Mouse (Mus musculus) erythroblast, embryonic 14.5 days (primary cell): ENCODE measurements around the gene Sec61b. TPM values are rescaled to one million over a fixed set of nuclear protein-coding genes. Genes with fewer than 3 reads are reported as not detected.

Experiments
- H3K27me3 ChIP-seq: 2 replicates; pipeline ENCODE4 v1.6.1; 2012; ENCODE audit warnings: inconsistent platforms; ENCODE audit not compliant: control insufficient read depth
- H3K36me3 ChIP-seq: 2 replicates; pipeline ENCODE4 v1.6.1; 2012; ENCODE audit warnings: mild to moderate bottlenecking, inconsistent platforms; ENCODE audit not compliant: control insufficient read depth
- H3K4me1 ChIP-seq: 2 replicates; pipeline ENCODE4 v1.6.1; 2012; ENCODE audit warnings: inconsistent platforms; ENCODE audit not compliant: control insufficient read depth
- H3K4me3 ChIP-seq: replicated peaks from 2 replicates; pipeline ENCODE3; 2012; ENCODE audit warnings: moderate library complexity, mild to moderate bottlenecking, inconsistent platforms
- H3K9me3 ChIP-seq: 2 replicates; pipeline ENCODE4 v1.6.1; 2012; ENCODE audit warnings: low read length, inconsistent platforms, mixed read lengths; ENCODE audit not compliant: control insufficient read depth
- GATA1 ChIP-seq: IDR thresholded peaks from 2 replicates; pipeline ENCODE4 v1.6.1; 2012; ENCODE audit warnings: low read length, inconsistent platforms, mixed read lengths
- TAL1 ChIP-seq: IDR thresholded peaks from 3 replicates; pipeline ENCODE4 v1.6.1; 2012; ENCODE audit warnings: low read length, inconsistent platforms, mixed read lengths
- polyA plus RNA-seq: library from polyadenylated mRNA; stranded (reverse); fragments of >175 nt; gene quantifications from 2 replicates; pipeline ENCODE4 v1.2.3, GENCODE M21; 2012

Gene Sec61b
- polyA plus RNA-seq, 1 experiment: 16.4 TPM

DNA sequence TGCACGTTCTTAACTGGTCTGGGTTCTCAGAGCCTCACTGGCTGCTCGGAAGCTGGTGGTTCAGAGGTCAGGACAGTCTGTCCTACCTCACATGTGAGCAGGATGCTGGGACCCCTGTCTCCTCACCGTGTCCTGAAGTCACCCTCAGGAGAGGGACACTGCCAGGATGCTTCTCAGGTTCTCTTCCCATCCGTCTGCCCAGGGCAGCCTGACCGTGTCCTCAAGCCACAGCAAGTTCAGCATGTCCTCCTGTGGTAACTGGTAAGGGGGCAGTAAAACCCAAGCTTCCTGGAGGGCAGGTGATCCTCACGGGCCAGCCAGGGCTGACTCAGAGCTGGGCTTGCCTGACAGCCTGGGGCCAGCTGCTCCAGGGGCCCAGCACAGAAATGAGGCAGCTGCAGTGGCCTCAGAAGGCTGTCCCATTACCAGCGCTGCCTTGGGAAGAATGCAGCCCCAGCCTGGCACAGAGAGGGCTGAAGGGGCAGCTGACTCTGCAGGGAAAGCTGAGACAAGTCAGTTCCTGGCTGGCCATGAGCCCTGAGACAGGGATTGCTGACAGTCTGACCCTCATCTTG is 23.4 kb downstream of the Sec61b start:
- Histone ChIP-seq H3K27me3 (no peaks in the 10 kb centered on the region), H3K36me3 (no peaks in the 10 kb centered on the region), H3K9me3 (no peaks in the 10 kb centered on the region), H3K4me1 (no peaks in the 10 kb centered on the region), H3K4me3 (no peak overlapping the region)
- no peak for TF ChIP-seq GATA1
- no peak for TF ChIP-seq TAL1

DNA sequence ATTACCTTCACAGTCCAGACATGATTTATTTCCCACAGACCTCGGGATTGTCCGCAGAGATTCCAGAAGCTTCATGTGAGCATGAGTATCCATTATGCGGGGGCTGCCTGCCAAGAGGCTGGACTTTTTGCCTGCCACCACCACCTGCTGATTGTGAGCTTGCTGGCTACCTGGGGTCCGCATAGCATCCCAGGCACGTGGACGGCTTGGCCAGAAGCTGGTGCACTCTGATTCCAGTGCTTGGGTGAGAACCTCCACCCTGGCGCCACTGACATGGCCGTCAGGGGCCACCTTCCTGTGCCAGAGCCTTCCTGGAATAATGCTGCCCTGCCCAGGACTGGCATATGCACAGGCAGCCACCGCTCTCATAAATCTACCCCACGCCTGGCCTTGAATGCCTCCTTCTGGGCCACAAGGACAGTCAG is 24.7 kb downstream of the Sec61b start:
- H3K27me3 ChIP-seq: no peaks in the 10 kb centered on the region
- TF ChIP-seq TAL1 (no peak), GATA1 (no peak)
- H3K4me1 ChIP-seq: no peaks in the 10 kb centered on the region
- no peak overlapping the region for H3K4me3 ChIP-seq
- no peaks in the 10 kb centered on the region for H3K36me3 ChIP-seq
- H3K9me3 ChIP-seq: no peaks in the 10 kb centered on the region

DNA sequence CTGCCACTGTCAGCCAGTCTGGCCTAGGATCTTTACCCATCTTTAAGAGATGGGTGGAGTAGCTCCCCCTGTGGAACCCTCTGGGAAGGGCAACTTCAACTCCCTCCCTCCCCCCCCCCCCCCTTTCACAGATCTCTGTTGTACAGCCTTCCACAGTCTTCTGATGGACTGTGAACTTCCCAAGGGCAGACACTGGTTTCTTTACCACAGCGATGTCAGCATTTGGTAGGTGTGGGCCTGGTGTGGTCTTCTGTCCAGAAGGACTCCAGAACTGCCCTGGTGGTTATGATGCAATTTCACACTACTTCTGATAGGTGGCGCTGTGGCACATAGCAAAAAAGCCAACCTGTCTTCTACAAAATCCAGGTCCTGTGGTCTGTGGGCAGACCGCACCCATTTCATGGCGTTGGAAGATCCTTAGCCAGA is 28.1 kb downstream of the Sec61b start:
- no peak overlapping the region for H3K4me3 ChIP-seq
- no peaks in the 10 kb centered on the region for H3K9me3 ChIP-seq
- H3K4me1 ChIP-seq: no peaks in the 10 kb centered on the region
- no peaks in the 10 kb centered on the region for H3K36me3 ChIP-seq
- H3K27me3 ChIP-seq: no peaks in the 10 kb centered on the region
- TF ChIP-seq GATA1 (no peak), TAL1 (no peak)

DNA sequence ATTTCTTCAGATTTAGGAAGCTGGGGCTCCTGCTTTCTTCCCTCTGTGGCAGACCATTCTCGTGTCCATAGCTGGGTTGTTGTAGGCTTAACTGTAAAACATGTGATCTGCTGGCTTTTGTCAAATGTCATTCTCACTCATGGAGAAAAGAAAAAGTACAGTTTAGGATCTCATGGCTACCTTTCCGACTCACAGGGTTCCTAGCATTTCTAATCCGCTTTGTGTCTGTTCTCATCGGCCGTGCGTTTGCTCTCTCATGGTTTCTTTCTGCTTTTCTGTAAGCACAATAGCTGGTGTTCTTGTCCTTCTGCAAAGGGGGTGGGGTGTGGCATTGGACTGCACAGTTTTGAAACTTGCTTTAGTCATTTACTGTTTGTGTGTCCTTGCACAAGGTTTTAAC is 28.6 kb downstream of the Sec61b start:
- no peak overlapping the region for H3K4me3 ChIP-seq
- no peaks in the 10 kb centered on the region for H3K9me3 ChIP-seq
- no peaks in the 10 kb centered on the region for H3K36me3 ChIP-seq
- no peaks in the 10 kb centered on the region for H3K27me3 ChIP-seq
- no peaks in the 10 kb centered on the region for H3K4me1 ChIP-seq
- TF ChIP-seq TAL1: no peak
- no peak for TF ChIP-seq GATA1

DNA sequence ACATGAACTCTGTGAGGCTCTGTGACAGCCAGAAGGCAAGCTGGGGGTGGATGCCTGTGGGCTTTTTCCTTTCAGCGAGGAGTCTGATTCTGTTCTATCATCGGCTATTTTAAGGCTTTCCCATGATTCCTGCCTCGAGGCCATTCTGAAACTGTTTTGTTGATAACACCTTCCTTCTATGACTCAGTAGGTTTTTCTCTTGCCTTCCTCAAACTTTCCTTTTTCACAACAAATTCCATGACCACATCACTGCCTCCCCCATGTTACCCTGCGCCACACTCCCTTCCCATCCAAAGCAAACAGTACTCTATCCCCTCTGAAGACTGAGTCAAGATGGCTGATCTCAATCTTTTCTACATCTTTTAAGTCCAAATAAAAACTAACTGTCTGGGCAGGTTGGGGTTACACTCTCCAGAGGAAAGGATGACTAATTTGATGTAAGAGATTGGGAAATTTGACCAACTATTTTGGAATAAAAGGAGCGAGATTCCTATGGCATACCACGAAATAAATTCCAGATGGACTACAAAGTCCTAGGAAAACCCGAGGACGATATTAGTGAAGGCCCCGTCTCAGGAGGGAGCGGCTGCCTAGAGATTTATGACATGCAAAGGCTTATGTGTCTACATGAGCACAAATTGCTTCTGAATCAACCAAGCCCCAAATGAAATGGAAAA is 30.5 kb downstream of the Sec61b start:
- no peaks in the 10 kb centered on the region for H3K4me1 ChIP-seq
- no peaks in the 10 kb centered on the region for H3K36me3 ChIP-seq
- TF ChIP-seq TAL1: no peak
- TF ChIP-seq GATA1: no peak
- H3K9me3 ChIP-seq: no peaks in the 10 kb centered on the region
- no peaks in the 10 kb centered on the region for H3K27me3 ChIP-seq
- no peak overlapping the region for H3K4me3 ChIP-seq

DNA sequence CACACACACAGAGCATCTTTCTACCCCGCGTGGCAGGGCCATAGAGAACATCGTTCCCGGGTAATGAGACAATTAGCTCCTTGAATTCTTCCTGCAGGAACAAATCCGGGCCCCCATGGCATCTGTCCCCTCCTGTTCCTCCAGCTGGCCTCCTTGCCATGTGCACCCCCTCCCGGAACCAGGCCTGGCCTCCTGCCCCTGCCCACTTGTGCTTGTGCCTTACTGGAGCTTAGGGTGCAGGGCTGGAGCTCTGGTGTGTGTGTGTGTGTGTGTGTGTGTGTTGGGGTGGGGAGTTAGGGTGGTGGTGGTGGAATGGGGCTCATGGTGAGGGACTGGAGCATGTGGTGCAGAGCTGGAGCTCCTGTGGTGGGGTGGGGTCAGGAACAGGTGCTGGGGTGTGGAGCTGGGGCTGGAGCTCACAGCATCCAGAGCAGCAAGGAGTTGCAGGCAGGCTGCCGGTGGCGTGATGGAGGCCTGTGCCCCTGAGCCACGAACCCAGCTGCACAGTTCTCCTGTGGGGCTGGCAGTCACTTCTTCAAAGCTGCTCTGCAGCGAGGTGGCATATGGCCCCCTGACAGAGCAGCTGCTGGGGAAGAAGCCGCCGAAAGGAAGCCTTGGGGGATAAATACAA is 44.2 kb downstream of the Sec61b start:
- no peak overlapping the region for H3K4me3 ChIP-seq
- H3K9me3 ChIP-seq: no peaks in the 10 kb centered on the region

DNA sequence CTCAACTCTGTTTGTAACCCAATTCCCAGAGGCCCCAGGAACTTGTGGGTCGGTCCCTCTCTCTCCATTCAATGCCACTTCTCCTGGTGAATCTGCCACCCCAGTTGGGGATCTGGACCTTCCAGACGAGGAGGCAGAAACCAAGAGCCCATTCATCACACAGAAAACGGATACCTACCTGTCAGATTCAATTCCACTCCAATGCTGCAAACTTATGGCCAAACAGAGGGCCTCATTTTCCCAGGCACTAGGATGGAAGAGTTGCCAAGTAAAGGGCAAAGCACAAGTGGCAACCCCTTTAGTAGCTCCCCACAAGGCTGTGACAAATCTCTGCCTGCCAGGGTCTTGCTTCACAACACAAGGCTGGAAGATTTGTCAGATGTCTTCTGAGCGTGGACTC is 45.6 kb downstream of the Sec61b start:
- Histone ChIP-seq H3K9me3 (no peaks in the 10 kb centered on the region), H3K4me3 (no peak overlapping the region), H3K4me1 (no peaks in the 10 kb centered on the region), H3K36me3 (no peaks in the 10 kb centered on the region), H3K27me3 (no peaks in the 10 kb centered on the region)
- TF ChIP-seq TAL1 (no peak), GATA1 (no peak)

More for the DNA sequence above, 44.2 kb downstream of the Sec61b start:
- H3K4me1 ChIP-seq: no peaks in the 10 kb centered on the region
- no peaks in the 10 kb centered on the region for H3K36me3 ChIP-seq
- TF ChIP-seq TAL1 (no peak), GATA1 (no peak)
- no peaks in the 10 kb centered on the region for H3K27me3 ChIP-seq

DNA sequence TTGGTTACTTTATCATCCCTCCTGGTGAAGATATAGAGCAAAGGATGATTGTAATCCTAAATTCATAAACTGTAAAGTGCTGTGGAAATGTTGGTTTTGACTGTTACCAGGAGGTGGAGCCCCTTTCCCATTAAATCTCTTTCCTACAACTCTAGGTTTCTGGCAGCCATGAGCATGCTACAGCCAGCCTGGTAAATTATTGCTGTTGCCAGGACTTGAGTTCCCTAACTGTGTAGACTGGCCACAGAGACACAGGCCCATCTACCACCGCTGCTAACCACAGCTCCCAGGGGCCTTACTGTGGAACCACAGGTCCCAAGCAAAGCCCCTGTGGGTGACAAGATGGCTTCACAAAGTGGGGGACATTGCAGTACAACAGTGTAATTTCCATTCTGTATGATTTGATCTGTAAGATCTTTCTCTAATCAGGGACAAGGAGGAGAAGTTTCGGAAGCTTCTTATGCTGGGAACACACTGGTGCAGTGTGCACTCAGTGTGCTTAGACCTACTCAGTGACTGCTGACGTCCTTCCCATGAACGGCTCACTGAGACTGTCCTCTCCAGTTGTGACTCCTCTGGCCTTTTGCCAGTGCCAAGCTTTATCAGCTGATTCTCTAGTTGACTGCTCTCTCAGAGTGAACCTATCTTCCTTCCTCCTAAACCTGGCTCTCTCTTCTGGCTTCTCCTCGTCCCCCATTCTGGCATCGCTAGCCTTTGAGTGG is 47.6 kb downstream of the Sec61b start:
- Histone ChIP-seq H3K4me3 (no peak overlapping the region), H3K27me3 (no peaks in the 10 kb centered on the region), H3K36me3 (no peaks in the 10 kb centered on the region), H3K4me1 (no peaks in the 10 kb centered on the region), H3K9me3 (no peaks in the 10 kb centered on the region)
- TF ChIP-seq TAL1 (no peak), GATA1 (no peak)

DNA sequence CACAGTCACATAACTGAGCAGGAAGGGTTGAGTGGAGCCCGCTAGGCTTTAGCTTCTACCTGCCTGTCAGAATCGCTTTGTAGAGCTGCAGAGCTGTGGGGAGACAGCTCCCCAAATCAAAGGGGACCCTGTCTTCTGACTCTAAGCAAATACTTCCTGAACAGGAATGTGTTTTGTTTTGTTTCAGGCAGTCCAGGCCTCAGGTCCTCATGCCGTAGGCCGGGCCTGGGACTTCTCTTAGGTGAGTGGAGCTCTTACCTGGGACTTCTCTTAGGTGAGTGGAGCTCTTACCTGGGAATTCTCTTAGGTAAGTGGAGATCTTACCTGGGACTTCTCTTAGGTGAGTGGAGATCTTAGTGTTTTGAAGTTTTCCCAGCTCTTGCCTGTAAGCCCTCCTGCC is 55.4 kb downstream of the Sec61b start:
- no peaks in the 10 kb centered on the region for H3K27me3 ChIP-seq
- H3K9me3 ChIP-seq: no peaks in the 10 kb centered on the region
- H3K4me1 ChIP-seq: no peaks in the 10 kb centered on the region
- no peak overlapping the region for H3K4me3 ChIP-seq
- TF ChIP-seq GATA1: no peak
- TF ChIP-seq TAL1: no peak
- no peaks in the 10 kb centered on the region for H3K36me3 ChIP-seq

Other genes with a start within 250 kb of the Sec61b start
- 0.01 and 0.03 TPM in 2 replicates for gene Tgfbr1, start 121.4 kb upstream of the Sec61b start, polyA plus RNA-seq
- gene Alg2, start 325 bp upstream of the Sec61b start, polyA plus RNA-seq: 0.12 and 0.22 TPM in 2 replicates